Mouse (Mus musculus): ENCODE measurements at regions not wholly inside any gene's neighbourhood (a gene's known extent, or its start where the extent isn't known, plus 50 kb on each side); places are given as distances from the start of the nearest gene placed in this dataset.

DNA sequence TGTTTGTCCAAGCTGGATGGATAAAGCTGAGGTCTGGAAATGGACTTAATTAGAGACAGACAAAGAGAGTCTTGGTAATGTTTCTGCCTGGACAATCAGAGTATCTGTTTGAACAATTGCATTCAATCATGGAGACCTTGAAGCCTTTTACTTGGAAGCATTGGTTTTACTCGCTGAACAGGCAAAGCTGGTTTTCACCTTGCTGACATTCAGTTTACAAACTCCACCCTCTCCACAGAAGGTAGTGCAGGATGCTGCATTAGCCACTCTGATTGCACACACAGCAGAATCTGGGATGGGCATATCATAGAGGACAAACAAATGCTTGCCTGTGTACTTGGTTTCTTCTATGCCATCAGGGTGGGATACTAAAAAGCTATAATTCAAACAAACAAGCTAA is 541.4 kb downstream of the Adra2a start:
- H3K27ac ChIP-seq (ENCODE audit: low read depth, low read length), result no peak overlapping the region
- H3K27me3 ChIP-seq (ENCODE audit: control insufficient read depth, insufficient read depth, low read length), result no peaks in the 10 kb centered on the region
- 89% methylated on average over 1 of the region's 1 CpGs for WGBS
- H3K4me1 ChIP-seq (ENCODE audit: control insufficient read depth, insufficient read depth, low read length), result no peaks in the 10 kb centered on the region
- H3K36me3 ChIP-seq (ENCODE audit: control insufficient read depth, insufficient read depth, low read length), result no peaks in the 10 kb centered on the region
- no peak for ATAC-seq (ENCODE audit: insufficient read depth, low FRiP score, low TSS enrichment)
- no peak overlapping the region for H3K9ac ChIP-seq (ENCODE audit: low read length)
- DNase-seq (ENCODE audit: low spot score), result no peak
- no peak overlapping the region for H3K4me3 ChIP-seq (ENCODE audit: low read depth, low read length)
- no peaks in the 10 kb centered on the region for H3K9me3 ChIP-seq (ENCODE audit: control insufficient read depth, low read length)
- H3K4me2 ChIP-seq (ENCODE audit: low read depth), result no peak overlapping the region

GRCm38 (mm10) chr19:54603345-54603744 is 523.7 kb downstream of the Gpam start:
- no peak overlapping the region for H3K4me2 ChIP-seq (ENCODE audit: low read depth)
- no peak overlapping the region for H3K9ac ChIP-seq (ENCODE audit: low read length)
- no peaks in the 10 kb centered on the region for H3K36me3 ChIP-seq (ENCODE audit: control insufficient read depth, insufficient read depth, low read length)
- DNase-seq (ENCODE audit: low spot score), result no peak
- H3K27ac ChIP-seq (ENCODE audit: low read depth, low read length), result no peak overlapping the region
- H3K4me1 ChIP-seq (ENCODE audit: control insufficient read depth, insufficient read depth, low read length), result no peaks in the 10 kb centered on the region
- no peaks in the 10 kb centered on the region for H3K27me3 ChIP-seq (ENCODE audit: control insufficient read depth, insufficient read depth, low read length)
- no peak overlapping the region for H3K4me3 ChIP-seq (ENCODE audit: low read depth, low read length)
- WGBS, result 90% methylated on average over 6 of the region's 6 CpGs
- H3K9me3 ChIP-seq (ENCODE audit: control insufficient read depth, low read length), result no peaks in the 10 kb centered on the region
- ATAC-seq (ENCODE audit: insufficient read depth, low FRiP score, low TSS enrichment), result no peak

GRCm38 (mm10) chr19:54605346-54605745 is 521.7 kb downstream of the Gpam start:
- Histone ChIP-seq H3K27me3 (ENCODE audit: control insufficient read depth, insufficient read depth, low read length) (no peaks in the 10 kb centered on the region), H3K4me2 (ENCODE audit: low read depth) (no peak overlapping the region), H3K36me3 (ENCODE audit: control insufficient read depth, insufficient read depth, low read length) (no peaks in the 10 kb centered on the region), H3K4me1 (ENCODE audit: control insufficient read depth, insufficient read depth, low read length) (no peaks in the 10 kb centered on the region), H3K4me3 (ENCODE audit: low read depth, low read length) (no peak overlapping the region), H3K9me3 (ENCODE audit: control insufficient read depth, low read length) (no peaks in the 10 kb centered on the region), H3K27ac (ENCODE audit: low read depth, low read length) (no peak overlapping the region), H3K9ac (ENCODE audit: low read length) (no peak overlapping the region)
- ATAC-seq (ENCODE audit: insufficient read depth, low FRiP score, low TSS enrichment), result no peak
- DNase-seq (ENCODE audit: low spot score), result no peak
- 27% methylated on average over 1 of the region's 1 CpGs for WGBS

GRCm38 (mm10) chr19:54616924-54617323 is 510.1 kb downstream of the Gpam start:
- ATAC-seq (ENCODE audit: insufficient read depth, low FRiP score, low TSS enrichment), result no peak
- Histone ChIP-seq H3K9ac (ENCODE audit: low read length) (no peak overlapping the region), H3K9me3 (ENCODE audit: control insufficient read depth, low read length) (no peaks in the 10 kb centered on the region), H3K4me1 (ENCODE audit: control insufficient read depth, insufficient read depth, low read length) (no peaks in the 10 kb centered on the region), H3K36me3 (ENCODE audit: control insufficient read depth, insufficient read depth, low read length) (no peaks in the 10 kb centered on the region), H3K27me3 (ENCODE audit: control insufficient read depth, insufficient read depth, low read length) (no peaks in the 10 kb centered on the region), H3K4me3 (ENCODE audit: low read depth, low read length) (no peak overlapping the region), H3K4me2 (ENCODE audit: low read depth) (no peak overlapping the region), H3K27ac (ENCODE audit: low read depth, low read length) (no peak overlapping the region)
- WGBS, result 58% methylated on average over 4 of the region's 4 CpGs
- no peak for DNase-seq (ENCODE audit: low spot score)
